Mouse (Mus musculus): ENCODE measurements around the gene Gm10762. TPM values are rescaled to one million over a fixed set of nuclear protein-coding genes. Genes with fewer than 3 reads are reported as not detected.
"Not testable (repeated sequence)": the region's sequence is repeated elsewhere in the genome, so short reads cannot be mapped to it uniquely, and the experiment has no call there.

Gm10762 gene
- total RNA-seq (2014; fragmentation: Nextera tagmentation) (7.5 and 7.6 TPM in 2 replicates), total RNA-seq (2017) (1.2 and 11.3 TPM in 2 replicates)

- ATAC-seq (replicated peaks; ENCODE audit: low FRiP score, low TSS enrichment, poor library complexity, severe bottlenecking): peak; percentile 28
These were observed at the start of gene Gm10762 for GRCm38 (mm10) chr2:128967661-128968441. Gene Gm10762, minus strand, starts transcription at chr2:128967725.

- not testable (repeated sequence) for ATAC-seq (replicated peaks; ENCODE audit: low FRiP score, low TSS enrichment, poor library complexity, severe bottlenecking)
These were observed 41.3 kb upstream of the Gm10762 start for GRCm38 (mm10) chr2:129008867-129009266.

GRCm38 (mm10) chr2:129006194-129006749 is 38.7 kb upstream of the Gm10762 start:
- ATAC-seq (replicated peaks; ENCODE audit: low FRiP score, low TSS enrichment, poor library complexity, severe bottlenecking): peak; percentile 81

- no peak for ATAC-seq (replicated peaks; ENCODE audit: low FRiP score, low TSS enrichment, poor library complexity, severe bottlenecking)
These were observed 37.3 kb upstream of the Gm10762 start for GRCm38 (mm10) chr2:129004872-129005271.

GRCm38 (mm10) chr2:128984746-128985145 is 17.2 kb upstream of the Gm10762 start:
- ATAC-seq (replicated peaks; ENCODE audit: low FRiP score, low TSS enrichment, poor library complexity, severe bottlenecking): no peak

- no peak for ATAC-seq (replicated peaks; ENCODE audit: low FRiP score, low TSS enrichment, poor library complexity, severe bottlenecking)
These were observed 8.0 kb upstream of the Gm10762 start for GRCm38 (mm10) chr2:128975572-128975971.

GRCm38 (mm10) chr2:128972301-128972700 is 4.8 kb upstream of the Gm10762 start:
- ATAC-seq (replicated peaks; ENCODE audit: low FRiP score, low TSS enrichment, poor library complexity, severe bottlenecking): no peak

GRCm38 (mm10) chr2:128968475-128969083 is 1.1 kb upstream of the Gm10762 start:
- no peak for ATAC-seq (replicated peaks; ENCODE audit: low FRiP score, low TSS enrichment, poor library complexity, severe bottlenecking)

GRCm38 (mm10) chr2:128966641-128967580 is 614 bp downstream of the Gm10762 start, which contains the start of gene Zc3h6:
Gene Zc3h6, plus strand, starts transcription at chr2:128967402.
- ATAC-seq (replicated peaks; ENCODE audit: low FRiP score, low TSS enrichment, poor library complexity, severe bottlenecking): peak; percentile 98

- ATAC-seq (replicated peaks; ENCODE audit: low FRiP score, low TSS enrichment, poor library complexity, severe bottlenecking): no peak
These were observed 1.3 kb downstream of the Gm10762 start for GRCm38 (mm10) chr2:128966236-128966635.

- no peak for ATAC-seq (replicated peaks; ENCODE audit: low FRiP score, low TSS enrichment, poor library complexity, severe bottlenecking)
These were observed 1.9 kb downstream of the Gm10762 start for GRCm38 (mm10) chr2:128965505-128966105.

- no peak for ATAC-seq (replicated peaks; ENCODE audit: low FRiP score, low TSS enrichment, poor library complexity, severe bottlenecking)
These were observed 13.3 kb downstream of the Gm10762 start for GRCm38 (mm10) chr2:128954186-128954585.

- 0 out of 2 replicates have a peak, but pooled peaks have one; percentile 45 for ATAC-seq (replicated peaks; ENCODE audit: low FRiP score, low TSS enrichment, poor library complexity, severe bottlenecking)
These were observed 19.4 kb downstream of the Gm10762 start for GRCm38 (mm10) chr2:128947962-128948588.

- peak; percentile 95 for ATAC-seq (replicated peaks; ENCODE audit: low FRiP score, low TSS enrichment, poor library complexity, severe bottlenecking)
These were observed 23.7 kb downstream of the Gm10762 start, which contains the start of gene Zc3h8 for GRCm38 (mm10) chr2:128943538-128944528. Gene Zc3h8, minus strand, starts transcription at chr2:128944077.

GRCm38 (mm10) chr2:128936256-128936655 is 31.3 kb downstream of the Gm10762 start:
- ATAC-seq (replicated peaks; ENCODE audit: low FRiP score, low TSS enrichment, poor library complexity, severe bottlenecking): no peak

GRCm38 (mm10) chr2:128930704-128931103 is 36.8 kb downstream of the Gm10762 start:
- no peak for ATAC-seq (replicated peaks; ENCODE audit: low FRiP score, low TSS enrichment, poor library complexity, severe bottlenecking)

GRCm38 (mm10) chr2:128928446-128928845 is 39.1 kb downstream of the Gm10762 start:
- no peak for ATAC-seq (replicated peaks; ENCODE audit: low FRiP score, low TSS enrichment, poor library complexity, severe bottlenecking)
